Mouse (Mus musculus) liver, embryonic 15.5 days (tissue): ENCODE measurements around the gene Necap1. TPM values are rescaled to one million over a fixed set of nuclear protein-coding genes. Genes with fewer than 3 reads are reported as not detected.

Source experiments
- ATAC-seq: fragments of 200-750 bp; cut with Nextera tagmentation; 2 replicates; pipeline ENCODE4 v1.8.0; 2017; ENCODE audit warnings: moderate number of reproducible peaks, mild to moderate bottlenecking, moderate library complexity; ENCODE audit not compliant: insufficient read depth
- H3K27ac ChIP-seq: fragments of 300-500 bp; sonication (generic); replicated peaks from 2 replicates; pipeline ENCODE4 v1.5.1; 2015; ENCODE audit warnings: mild to moderate bottlenecking, inconsistent platforms
- H3K27me3 ChIP-seq: fragments of 300-500 bp; sonication (generic); 2 replicates; pipeline ENCODE4 v1.6.1; 2015; ENCODE audit warnings: mild to moderate bottlenecking, inconsistent platforms
- H3K36me3 ChIP-seq: fragments of 300-500 bp; sonication (generic); replicated peaks from 2 replicates; pipeline ENCODE4 v1.6.1; 2015; ENCODE audit warnings: moderate library complexity, mild to moderate bottlenecking, inconsistent platforms
- H3K4me1 ChIP-seq: fragments of 300-500 bp; sonication (generic); replicated peaks from 2 replicates; pipeline ENCODE4 v1.6.1; 2015; ENCODE audit warnings: inconsistent platforms
- H3K4me2 ChIP-seq: fragments of 300-500 bp; sonication (generic); 2 replicates; pipeline ENCODE4 v1.6.1; 2015; ENCODE audit warnings: moderate library complexity, mild to moderate bottlenecking, inconsistent platforms
- H3K4me3 ChIP-seq: fragments of 300-500 bp; sonication (generic); replicated peaks from 2 replicates; pipeline ENCODE4 v1.5.1; 2015; ENCODE audit warnings: mild to moderate bottlenecking, inconsistent platforms
- H3K9ac ChIP-seq: fragments of 300-500 bp; sonication (generic); 2 replicates; pipeline ENCODE4 v1.6.1; 2015; ENCODE audit warnings: moderate library complexity, mild to moderate bottlenecking, inconsistent platforms
- H3K9me3 ChIP-seq: fragments of 300-500 bp; sonication (generic); replicated peaks from 2 replicates; pipeline ENCODE4 v1.6.1; 2016; ENCODE audit warnings: inconsistent platforms
- WGBS: fragments of 180-500 bp; shearing (Covaris S2); methylation state at CpG from one replicate; pipeline ENCODE4 v1.1.7; 2015; ENCODE audit warnings: mixed read lengths; ENCODE audit not compliant: insufficient replicate concordance; 5-methylcytosine and 5-hydroxymethylcytosine counted together
- polyA plus RNA-seq: library from polyadenylated mRNA; unstranded; fragments of >200 nt; fragmentation: Nextera tagmentation; extraction: Ambion mirVana; gene quantifications from 2 replicates; pipeline ENCODE4 v1.2.1, GENCODE M21; 2015

Gene Necap1
- polyA plus RNA-seq, 1 experiment from 2014 or later, result 24.2 TPM

DNA sequence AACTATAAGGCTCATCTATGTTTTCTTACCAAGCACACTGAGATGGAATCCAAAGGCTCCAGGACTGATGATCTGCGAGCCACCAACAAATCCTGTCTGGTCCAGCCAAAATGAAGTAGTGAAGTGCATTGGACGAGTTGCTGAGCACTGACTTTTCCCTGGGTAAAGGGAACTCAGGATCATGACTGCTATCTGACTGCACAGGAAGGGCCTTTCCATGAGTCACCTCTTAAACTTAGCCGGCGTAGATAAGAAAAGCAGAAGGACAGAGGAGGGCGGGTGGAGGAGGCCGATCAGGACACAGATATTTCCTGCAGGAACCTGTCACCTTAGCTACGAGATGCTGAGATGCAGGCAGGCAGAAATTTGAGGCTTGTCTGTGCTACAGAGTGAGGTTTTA, 18.3 kb upstream of the Necap1 start, which contains the start of gene C3ar1:
Gene C3ar1, minus strand, starts transcription at position 207 of the 400 bp plus-strand sequence.
- 0 out of 2 replicates have a peak, but pooled peaks have one; percentile 40 for ATAC-seq
- H3K36me3 ChIP-seq, result no peaks in the 10 kb centered on the region
- H3K27me3 ChIP-seq, result no peaks in the 10 kb centered on the region
- peaks cover 10% of the 10 kb centered on the region; the same call in 1 of the 2 replicates for H3K9me3 ChIP-seq
- no peak within 1 kb of the TSS for H3K4me3 ChIP-seq
- H3K9ac ChIP-seq, result no peak within 1 kb of the TSS
- H3K4me2 ChIP-seq, result no peak within 1 kb of the TSS
- no peaks in the 10 kb centered on the region for H3K4me1 ChIP-seq
- 13% methylated on average over 7 of the region's 7 CpGs for WGBS
- H3K27ac ChIP-seq, result no peak within 1 kb of the TSS

DNA sequence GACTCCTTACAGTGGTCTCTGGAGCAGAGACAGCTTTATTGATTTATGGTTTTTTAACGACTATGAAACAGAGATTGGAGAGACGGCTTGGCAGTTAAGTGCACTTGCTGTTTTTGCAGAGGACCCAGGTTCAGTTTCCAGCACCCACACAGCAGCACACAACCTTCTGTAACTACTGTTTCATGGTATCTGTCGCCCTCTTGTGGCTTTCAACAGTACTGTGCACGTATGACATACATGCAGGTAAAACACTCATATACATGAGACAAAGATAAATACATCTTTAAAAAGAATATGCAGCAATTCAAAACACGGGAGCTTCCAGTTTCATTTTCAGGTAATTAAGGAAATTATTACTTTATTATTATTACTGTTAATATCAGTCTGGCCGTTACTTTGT, 11.8 kb upstream of the Necap1 start:
- no peak overlapping the region for H3K27ac ChIP-seq
- H3K4me1 ChIP-seq, result no peaks in the 10 kb centered on the region
- H3K27me3 ChIP-seq, result no peaks in the 10 kb centered on the region
- peaks cover 10% of the 10 kb centered on the region for H3K9me3 ChIP-seq
- ATAC-seq, result no peak
- no peak overlapping the region for H3K4me2 ChIP-seq
- H3K9ac ChIP-seq, result no peak overlapping the region
- no peaks in the 10 kb centered on the region for H3K36me3 ChIP-seq
- 59% methylated on average over 6 of the region's 6 CpGs for WGBS
- H3K4me3 ChIP-seq, result no peak overlapping the region

DNA sequence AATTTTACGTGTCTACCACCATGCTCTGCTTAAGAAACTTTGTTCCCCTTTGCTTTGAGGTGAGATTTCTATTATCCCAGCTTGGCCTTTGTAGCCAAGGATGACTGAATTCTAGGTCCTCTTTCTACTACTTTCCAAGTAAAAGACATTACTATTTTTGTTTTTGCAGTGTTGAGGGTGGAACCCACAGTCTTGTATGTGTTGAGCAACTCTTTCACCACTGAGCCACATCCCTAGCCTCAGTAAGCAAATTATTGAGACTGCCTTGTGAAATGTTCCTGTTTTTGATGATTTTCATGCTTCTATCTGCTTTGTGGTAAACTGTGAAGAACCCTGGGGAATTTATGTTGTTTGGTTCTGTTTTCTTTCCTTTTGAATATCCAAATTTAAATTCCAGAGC, 11.4 kb upstream of the Necap1 start:
- Histone ChIP-seq H3K36me3 (no peaks in the 10 kb centered on the region), H3K9me3 (peaks cover 10% of the 10 kb centered on the region), H3K4me1 (no peaks in the 10 kb centered on the region), H3K9ac (no peak overlapping the region), H3K27ac (no peak overlapping the region), H3K27me3 (no peaks in the 10 kb centered on the region), H3K4me3 (no peak overlapping the region), H3K4me2 (no peak overlapping the region)
- WGBS, result 50% methylated on average over 1 of the region's 1 CpGs
- 0 out of 2 replicates have a peak, but pooled peaks have one; percentile 34 for ATAC-seq

DNA sequence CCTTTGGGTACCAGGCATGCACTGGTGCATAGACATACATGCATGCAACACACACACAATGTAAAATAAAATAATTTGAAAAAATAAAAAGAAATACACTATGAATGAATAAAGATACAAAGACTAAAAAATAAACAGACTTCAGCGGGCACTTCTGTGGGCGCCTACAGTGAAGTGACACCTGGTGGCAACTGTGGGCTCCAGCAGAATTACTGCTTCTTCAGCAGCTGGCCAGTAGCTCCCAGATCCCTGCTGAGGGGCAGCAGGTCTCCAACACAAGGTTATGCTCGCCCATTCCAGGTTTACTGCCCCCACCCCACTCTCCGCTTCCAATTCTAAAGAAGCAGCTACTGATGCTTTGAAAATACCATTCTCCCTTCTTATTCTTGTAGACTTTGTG, 6.4 kb upstream of the Necap1 start:
- Histone ChIP-seq H3K4me1 (no peaks in the 10 kb centered on the region), H3K4me3 (no peak overlapping the region), H3K4me2 (no peak overlapping the region), H3K9ac (no peak overlapping the region), H3K27me3 (no peaks in the 10 kb centered on the region), H3K27ac (no peak overlapping the region), H3K9me3 (no peaks in the 10 kb centered on the region), H3K36me3 (no peaks in the 10 kb centered on the region)
- ATAC-seq, result no peak
- 45% methylated on average over 4 of the region's 4 CpGs for WGBS

DNA sequence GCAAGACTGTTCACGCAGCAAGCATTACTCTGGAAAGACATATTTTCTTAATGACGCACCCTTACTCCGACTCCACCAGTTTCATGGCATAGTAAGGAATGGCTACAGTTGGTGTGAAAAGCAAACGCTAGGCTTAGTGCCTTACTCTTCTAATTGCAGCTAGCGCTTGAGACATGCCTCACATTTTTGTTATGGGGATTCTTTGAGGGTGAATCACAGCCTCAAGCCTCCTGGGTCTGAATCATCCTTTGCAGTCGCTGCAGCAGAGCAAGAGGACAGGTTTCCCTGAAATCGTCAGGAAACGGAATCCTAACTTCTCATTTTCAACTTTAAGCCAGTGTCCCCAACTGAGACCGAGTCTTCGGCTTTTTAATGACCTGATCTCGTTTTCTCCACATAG, 4.4 kb upstream of the Necap1 start:
- no peak overlapping the region for H3K4me2 ChIP-seq
- ATAC-seq, result no peak
- no peak overlapping the region for H3K4me3 ChIP-seq
- no peaks in the 10 kb centered on the region for H3K9me3 ChIP-seq
- no peak overlapping the region for H3K9ac ChIP-seq
- WGBS, result 57% methylated on average over 11 of the region's 11 CpGs
- H3K27me3 ChIP-seq, result no peaks in the 10 kb centered on the region
- H3K36me3 ChIP-seq, result no peaks in the 10 kb centered on the region
- H3K27ac ChIP-seq, result no peak overlapping the region
- H3K4me1 ChIP-seq, result peaks cover 6% of the 10 kb centered on the region; the same call in 1 of the 2 replicates

DNA sequence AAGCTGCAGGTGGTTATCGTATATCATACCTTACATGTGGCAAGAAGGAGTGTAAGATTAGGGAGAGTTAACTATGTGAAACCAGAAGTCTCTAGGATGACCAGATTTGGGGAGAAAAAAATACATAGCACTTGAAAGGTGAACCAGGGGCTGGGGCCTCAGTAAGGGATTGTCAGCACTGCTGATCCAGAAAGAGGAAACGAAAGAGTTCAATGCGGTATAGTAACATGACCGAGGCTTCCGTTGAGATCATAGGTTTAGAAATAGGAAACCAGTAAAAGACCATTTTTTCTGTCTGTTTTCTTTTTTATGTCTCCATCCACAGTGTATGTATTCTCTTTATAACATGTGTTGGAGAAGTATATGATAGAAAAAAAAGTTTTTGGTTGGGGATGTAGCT, 1.5 kb upstream of the Necap1 start:
- WGBS, result 53% methylated on average over 5 of the region's 5 CpGs
- Histone ChIP-seq H3K27ac (no peak overlapping the region), H3K9ac (no peak overlapping the region), H3K4me1 (peaks cover 31% of the 10 kb centered on the region), H3K9me3 (no peaks in the 10 kb centered on the region), H3K4me3 (no peak overlapping the region), H3K36me3 (peaks cover 16% of the 10 kb centered on the region), H3K27me3 (no peaks in the 10 kb centered on the region), H3K4me2 (no peak overlapping the region)
- ATAC-seq, result no peak

DNA sequence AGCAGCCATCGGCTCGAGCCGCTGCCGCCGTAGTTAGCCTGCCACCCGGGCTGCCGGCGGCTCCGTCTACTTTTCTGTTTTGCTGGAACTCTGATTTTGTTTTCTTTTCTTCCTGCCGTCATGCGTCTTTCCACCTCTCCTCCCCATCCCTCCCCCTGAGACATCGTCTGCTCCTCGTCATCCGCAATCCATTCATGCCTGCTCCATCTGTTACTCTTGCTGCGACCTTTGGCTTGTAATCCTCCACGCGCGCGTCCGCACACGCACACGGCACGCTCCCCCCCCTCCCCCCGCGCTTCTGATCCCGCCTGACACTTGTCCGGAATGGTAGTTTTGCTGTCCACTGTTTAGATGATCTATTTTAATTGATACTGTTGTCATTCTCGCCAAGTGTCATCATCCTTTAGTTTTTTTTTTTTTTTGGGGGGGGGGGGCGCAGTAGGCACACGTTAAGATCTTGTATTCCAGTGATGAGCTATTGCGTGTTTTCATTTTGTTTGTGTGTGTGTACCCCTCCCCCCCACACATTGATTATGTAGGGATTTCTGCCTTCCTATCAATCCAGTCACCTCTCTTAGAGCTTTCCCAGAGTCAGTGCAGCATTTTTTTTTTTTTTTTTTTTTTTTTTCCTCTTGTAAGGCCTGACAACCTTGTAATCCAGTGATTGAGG, 581 bp downstream of the Necap1 start:
- Histone ChIP-seq H3K4me3 (peak overlapping the region; percentile 97), H3K27ac (peak overlapping the region; percentile 84), H3K4me1 (peaks cover 47% of the 10 kb centered on the region), H3K9me3 (no peaks in the 10 kb centered on the region), H3K36me3 (peaks cover 32% of the 10 kb centered on the region), H3K9ac (peak overlapping the region; percentile 84), H3K27me3 (no peaks in the 10 kb centered on the region), H3K4me2 (peak overlapping the region; percentile 73)
- WGBS, result under 1% methylated on average over 31 of the region's 31 CpGs
- ATAC-seq, result peak; percentile 66

DNA sequence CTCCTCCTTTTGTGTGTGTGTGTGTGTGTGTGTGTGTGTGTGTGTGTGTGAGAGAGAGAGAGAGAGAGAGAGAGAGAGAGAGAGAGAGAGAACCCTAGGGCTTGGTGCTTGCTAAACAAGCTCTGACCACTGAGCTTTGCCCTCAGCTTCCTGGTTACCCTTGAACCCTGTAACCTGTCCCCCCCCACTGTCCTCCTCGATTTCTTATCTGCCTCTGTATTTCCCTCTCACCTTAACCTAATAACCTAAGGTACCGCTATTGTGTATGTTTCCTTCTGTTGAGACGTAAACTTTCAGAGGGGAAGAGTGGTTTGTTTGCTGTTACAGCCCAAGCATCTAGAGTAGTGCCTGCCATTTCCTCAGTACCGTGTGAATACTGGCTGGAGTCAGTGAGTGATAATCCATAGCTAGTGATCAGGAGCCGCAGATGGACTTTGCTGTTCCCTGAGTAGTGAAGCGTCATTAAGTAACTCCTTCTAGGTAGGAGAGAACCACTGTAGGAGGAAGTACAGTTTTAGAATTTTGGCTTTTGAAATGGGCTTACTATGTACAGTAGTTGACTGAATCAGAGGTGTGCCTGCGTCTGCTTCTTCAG, 5.0 kb downstream of the Necap1 start:
- H3K4me2 ChIP-seq, result no peak overlapping the region
- H3K36me3 ChIP-seq, result peaks cover 74% of the 10 kb centered on the region
- no peaks in the 10 kb centered on the region for H3K9me3 ChIP-seq
- H3K4me1 ChIP-seq, result peaks cover 45% of the 10 kb centered on the region
- no peaks in the 10 kb centered on the region for H3K27me3 ChIP-seq
- 70% methylated on average over 7 of the region's 7 CpGs for WGBS
- no peak overlapping the region for H3K4me3 ChIP-seq
- H3K27ac ChIP-seq, result peak overlapping the region; percentile 48
- H3K9ac ChIP-seq, result no peak overlapping the region
- no peak for ATAC-seq

DNA sequence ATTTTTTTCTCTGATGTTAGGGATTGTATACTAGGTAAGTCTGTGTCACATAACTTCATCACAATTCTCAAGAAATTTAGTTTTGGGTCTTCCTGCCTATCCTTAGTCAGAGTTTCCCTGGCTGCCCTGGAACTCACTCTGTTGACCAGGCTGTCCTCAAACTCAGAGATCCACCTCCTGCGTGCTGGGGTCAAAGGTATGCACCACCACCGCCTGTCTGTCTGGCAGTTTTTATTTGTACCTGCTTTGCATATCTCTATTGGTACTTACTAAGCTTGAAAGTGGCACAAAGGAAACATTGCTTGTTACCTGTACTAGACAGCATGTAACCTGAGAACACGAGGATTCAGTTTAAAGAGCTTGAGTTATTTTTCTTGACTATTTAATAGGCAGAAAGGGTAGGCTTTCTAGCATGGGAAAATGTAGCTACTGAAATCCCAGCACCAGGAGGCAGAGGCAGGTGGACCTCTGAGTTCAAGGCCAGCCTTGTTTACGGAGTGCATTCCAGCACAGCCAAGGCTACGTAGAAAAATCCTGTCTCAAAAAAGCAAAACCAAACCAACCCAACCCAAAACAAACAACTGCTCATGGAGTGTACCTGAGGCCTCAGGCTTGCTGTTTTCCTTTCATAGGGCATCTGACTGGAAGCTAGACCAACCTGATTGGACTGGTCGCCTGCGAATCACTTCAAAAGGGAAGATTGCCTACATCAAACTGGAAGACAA, 5.7 kb downstream of the Necap1 start:
- H3K36me3 ChIP-seq, result peaks cover 81% of the 10 kb centered on the region
- H3K4me2 ChIP-seq, result no peak overlapping the region
- no peaks in the 10 kb centered on the region for H3K9me3 ChIP-seq
- H3K4me1 ChIP-seq, result peaks cover 44% of the 10 kb centered on the region
- H3K4me3 ChIP-seq, result no peak overlapping the region
- H3K27ac ChIP-seq, result peak overlapping the region; percentile 48
- WGBS, result 78% methylated on average over 7 of the region's 7 CpGs
- no peak overlapping the region for H3K9ac ChIP-seq
- peak; percentile 58 for ATAC-seq
- no peaks in the 10 kb centered on the region for H3K27me3 ChIP-seq

DNA sequence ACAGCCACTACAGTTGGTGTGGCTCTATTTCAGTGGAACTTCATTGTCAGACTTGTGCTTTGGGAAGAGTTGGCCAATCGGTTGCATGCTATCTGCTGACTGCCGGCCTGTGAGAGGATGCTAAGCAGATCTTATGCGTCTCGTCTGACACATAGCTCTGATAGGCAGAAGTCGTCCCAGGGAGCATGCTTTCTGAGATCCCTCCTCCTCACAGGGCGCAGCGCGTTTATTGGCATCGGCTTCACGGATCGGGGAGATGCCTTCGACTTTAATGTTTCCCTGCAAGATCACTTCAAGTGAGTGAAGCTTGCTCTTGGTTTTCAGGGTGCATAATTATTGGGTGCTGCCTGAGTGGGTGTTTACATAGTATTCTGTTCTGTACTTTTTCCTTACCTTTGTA, 7.0 kb downstream of the Necap1 start:
- peaks cover 31% of the 10 kb centered on the region for H3K4me1 ChIP-seq
- peaks cover 92% of the 10 kb centered on the region for H3K36me3 ChIP-seq

DNA sequence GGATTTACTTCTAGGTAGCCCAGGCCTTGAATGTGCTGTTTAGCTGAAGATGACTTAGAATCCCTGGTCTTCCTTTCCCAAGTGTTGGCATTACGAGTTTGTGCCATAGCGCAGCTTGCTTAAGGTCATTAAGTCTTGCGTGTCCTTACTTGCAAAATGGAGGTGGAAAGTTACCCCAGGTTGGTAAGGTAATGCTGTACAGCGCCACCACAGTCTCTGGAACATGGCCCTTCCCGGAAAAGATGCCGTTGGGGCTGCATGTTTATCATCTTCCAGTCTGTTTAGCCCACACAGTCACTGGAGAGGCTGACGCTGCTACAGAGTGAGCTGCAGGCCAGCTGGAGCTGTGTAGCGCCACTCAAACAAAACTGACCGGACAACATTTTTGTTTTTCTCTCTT, 9.3 kb downstream of the Necap1 start:
- no peak for ATAC-seq
- H3K36me3 ChIP-seq, result peaks cover 95% of the 10 kb centered on the region
- no peaks in the 10 kb centered on the region for H3K9me3 ChIP-seq
- H3K9ac ChIP-seq, result no peak overlapping the region
- no peak overlapping the region for H3K27ac ChIP-seq
- peaks cover 12% of the 10 kb centered on the region; the same call in 1 of the 2 replicates for H3K4me1 ChIP-seq
- H3K4me2 ChIP-seq, result no peak overlapping the region
- H3K4me3 ChIP-seq, result no peak overlapping the region
- H3K27me3 ChIP-seq, result no peaks in the 10 kb centered on the region
- WGBS, result 90% methylated on average over 9 of the region's 9 CpGs

More for the DNA sequence above, 7.0 kb downstream of the Necap1 start:
- no peak for ATAC-seq
- no peak overlapping the region for H3K4me2 ChIP-seq
- H3K9me3 ChIP-seq, result no peaks in the 10 kb centered on the region
- H3K27ac ChIP-seq, result no peak overlapping the region
- no peak overlapping the region for H3K4me3 ChIP-seq
- no peak overlapping the region for H3K9ac ChIP-seq
- no peaks in the 10 kb centered on the region for H3K27me3 ChIP-seq
- WGBS, result 83% methylated on average over 12 of the region's 12 CpGs
